Mouse (Mus musculus) hindbrain, embryonic 11.5 days (tissue): ENCODE results near the gene Ndst4. TPM values are rescaled to one million over a fixed set of nuclear protein-coding genes. Genes with fewer than 3 reads are reported as not detected.

Experiments
- ATAC-seq: fragments of 200-750 bp; cut with Nextera tagmentation; 2 replicates; pipeline ENCODE4 v1.8.0; 2017; ENCODE audit warnings: mild to moderate bottlenecking, moderate TSS enrichment, moderate library complexity; ENCODE audit not compliant: low FRiP score
- DNase-seq: peaks from one replicate; pipeline ENCODE4 v3.0.0-alpha.2; 2015; ENCODE audit warnings: low spot score
- H3K27ac ChIP-seq: fragments of 300-500 bp; sonication (generic); 2 replicates; pipeline ENCODE4 v1.5.1; 2014; ENCODE audit warnings: mild to moderate bottlenecking, low read depth, low read length
- H3K27me3 ChIP-seq: fragments of 300-500 bp; sonication (generic); 2 replicates; pipeline ENCODE4 v1.6.1; 2014; ENCODE audit warnings: mild to moderate bottlenecking, low read length, moderate library complexity, mixed read lengths; ENCODE audit not compliant: control insufficient read depth, insufficient read depth
- H3K36me3 ChIP-seq: fragments of 300-500 bp; sonication (generic); 2 replicates; pipeline ENCODE4 v1.6.1; 2014; ENCODE audit warnings: mild to moderate bottlenecking, low read length, moderate library complexity, mixed read lengths; ENCODE audit not compliant: control insufficient read depth, insufficient read depth
- H3K4me1 ChIP-seq: fragments of 300-500 bp; sonication (generic); replicated peaks from 2 replicates; pipeline ENCODE4 v1.6.1; 2014; ENCODE audit warnings: low read length, mixed read lengths; ENCODE audit not compliant: control insufficient read depth, insufficient read depth
- H3K4me2 ChIP-seq: fragments of 300-500 bp; sonication (generic); replicated peaks from 2 replicates; pipeline ENCODE4 v1.6.1; 2014; ENCODE audit warnings: mild to moderate bottlenecking, low read depth, low read length
- H3K4me3 ChIP-seq: fragments of 300-500 bp; sonication (generic); 2 replicates; pipeline ENCODE4 v1.5.1; 2014; ENCODE audit warnings: low read depth, low read length
- H3K9ac ChIP-seq: fragments of 300-500 bp; sonication (generic); 2 replicates; pipeline ENCODE4 v1.6.1; 2014; ENCODE audit warnings: low read depth, low read length
- H3K9me3 ChIP-seq: fragments of 300-500 bp; sonication (generic); 2 replicates; pipeline ENCODE4 v1.6.1; 2016; ENCODE audit warnings: low read length; ENCODE audit not compliant: control insufficient read depth
- WGBS: fragments of 180-500 bp; shearing (Covaris S2); extraction: QIAGEN DNeasy Blood & Tissue Kit; methylation state at CpG from one replicate; pipeline ENCODE4 v1.1.7; 2014; 5-methylcytosine and 5-hydroxymethylcytosine counted together
- polyA plus RNA-seq: library from polyadenylated mRNA; unstranded; fragments of >200 nt; fragmentation: Nextera tagmentation; extraction: Ambion mirVana; gene quantifications from 2 replicates; pipeline ENCODE4 v1.2.1, GENCODE M21; 2014

Gene Ndst4
- polyA plus RNA-seq, 1 experiment from 2014 or later: 1.6 TPM

DNA sequence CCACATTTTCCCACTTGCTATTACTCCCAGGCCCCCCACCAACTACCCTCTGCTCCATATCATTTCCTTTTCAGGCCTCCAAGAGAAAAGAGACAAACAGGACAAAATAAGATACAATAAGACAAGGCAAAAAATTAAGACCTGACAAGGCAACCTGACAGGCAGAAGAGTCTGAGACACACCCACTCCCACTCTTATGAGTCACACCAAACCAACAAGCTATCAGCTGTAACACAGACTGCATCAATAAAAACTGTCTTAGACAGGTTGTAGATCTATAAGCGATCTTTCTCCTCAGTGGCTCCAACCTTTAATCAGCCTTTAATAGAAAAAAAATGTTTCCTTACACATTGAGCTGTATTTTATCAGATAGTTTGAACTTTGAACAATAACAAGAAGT is 280.7 kb downstream of the Ndst4 start:
- DNase-seq (no peak), ATAC-seq (no peak)
- Histone ChIP-seq H3K4me2 (no peak overlapping the region), H3K4me1 (no peaks in the 10 kb centered on the region), H3K9me3 (no peaks in the 10 kb centered on the region), H3K36me3 (no peaks in the 10 kb centered on the region), H3K27me3 (no peaks in the 10 kb centered on the region), H3K4me3 (no peak overlapping the region), H3K9ac (no peak overlapping the region), H3K27ac (no peak overlapping the region)
- WGBS: 83% methylated on average over 1 of the region's 1 CpGs

DNA sequence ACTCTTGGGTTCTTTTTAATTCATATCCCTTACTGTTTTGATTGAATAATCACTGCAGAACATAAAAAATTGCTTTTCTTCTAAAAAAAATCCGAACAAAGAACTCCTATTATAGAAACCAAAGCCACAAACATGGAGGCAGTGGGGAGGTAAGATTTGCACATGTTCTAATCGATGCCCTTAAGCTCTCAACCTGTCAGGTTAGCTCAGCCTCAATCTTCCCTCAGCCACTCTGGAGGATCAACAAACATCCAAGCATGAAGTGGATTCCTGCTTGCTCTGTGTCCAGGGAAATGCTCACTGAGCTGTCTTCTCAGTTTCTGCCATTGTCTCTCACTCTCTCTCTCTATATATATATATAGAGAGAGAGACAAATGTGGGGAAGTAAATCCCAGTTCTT is 283.7 kb downstream of the Ndst4 start:
- no peaks in the 10 kb centered on the region for H3K9me3 ChIP-seq
- H3K4me1 ChIP-seq: no peaks in the 10 kb centered on the region
- no peak overlapping the region for H3K4me3 ChIP-seq
- no peak overlapping the region for H3K9ac ChIP-seq
- no peak for ATAC-seq
- no peaks in the 10 kb centered on the region for H3K27me3 ChIP-seq
- H3K4me2 ChIP-seq: no peak overlapping the region
- no peak overlapping the region for H3K27ac ChIP-seq
- DNase-seq: no peak
- WGBS: 69% methylated on average over 2 of the region's 2 CpGs
- no peaks in the 10 kb centered on the region for H3K36me3 ChIP-seq

DNA sequence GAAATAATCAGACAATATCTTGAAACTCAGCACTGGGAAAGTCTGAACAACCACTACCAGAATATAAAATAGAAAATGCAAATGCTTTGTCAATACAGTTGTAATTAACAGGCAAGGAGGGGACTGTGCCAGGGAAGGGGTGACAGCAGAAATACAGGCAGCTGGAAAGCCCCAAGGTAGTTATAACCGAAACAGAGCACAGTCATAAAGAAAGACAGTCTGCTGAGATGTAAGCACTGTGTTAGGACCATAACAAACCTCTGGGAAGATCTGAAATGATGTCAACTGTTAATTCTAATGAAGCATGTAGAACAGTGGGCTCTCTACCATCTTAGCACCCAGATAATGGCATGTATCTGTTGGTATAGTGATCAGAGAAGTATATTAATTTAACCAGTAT is 287.1 kb downstream of the Ndst4 start:
- Histone ChIP-seq H3K27me3 (no peaks in the 10 kb centered on the region), H3K4me2 (no peak overlapping the region), H3K9me3 (no peaks in the 10 kb centered on the region), H3K4me1 (no peaks in the 10 kb centered on the region), H3K27ac (no peak overlapping the region), H3K4me3 (no peak overlapping the region), H3K36me3 (no peaks in the 10 kb centered on the region), H3K9ac (no peak overlapping the region)
- ATAC-seq (no peak), DNase-seq (no peak)
- 89% methylated on average over 1 of the region's 1 CpGs for WGBS

DNA sequence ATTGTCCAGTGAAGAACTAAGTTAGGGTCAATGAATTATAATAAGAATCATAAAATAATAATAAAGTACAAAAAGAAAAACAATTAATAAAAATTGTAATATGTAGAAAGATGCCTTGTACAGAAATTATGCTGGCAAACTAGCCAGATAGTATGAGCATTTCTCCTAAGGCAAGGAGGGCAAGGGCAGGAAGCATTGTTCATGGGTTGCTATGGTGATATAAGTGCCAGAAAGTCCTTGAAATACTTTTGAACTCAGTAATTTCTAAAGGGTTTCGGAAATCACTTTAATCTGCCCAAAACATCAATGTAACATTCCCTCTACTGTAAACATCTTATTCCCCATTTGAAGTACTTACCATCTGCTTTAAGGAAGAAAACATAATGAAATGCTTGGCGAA is 319.1 kb downstream of the Ndst4 start:
- Histone ChIP-seq H3K4me1 (no peaks in the 10 kb centered on the region), H3K9ac (no peak overlapping the region), H3K36me3 (no peaks in the 10 kb centered on the region), H3K27ac (no peak overlapping the region), H3K9me3 (no peaks in the 10 kb centered on the region), H3K27me3 (no peaks in the 10 kb centered on the region), H3K4me3 (no peak overlapping the region), H3K4me2 (no peak overlapping the region)
- WGBS: 79% methylated on average over 2 of the region's 2 CpGs
- DNase-seq (no peak), ATAC-seq (no peak)

DNA sequence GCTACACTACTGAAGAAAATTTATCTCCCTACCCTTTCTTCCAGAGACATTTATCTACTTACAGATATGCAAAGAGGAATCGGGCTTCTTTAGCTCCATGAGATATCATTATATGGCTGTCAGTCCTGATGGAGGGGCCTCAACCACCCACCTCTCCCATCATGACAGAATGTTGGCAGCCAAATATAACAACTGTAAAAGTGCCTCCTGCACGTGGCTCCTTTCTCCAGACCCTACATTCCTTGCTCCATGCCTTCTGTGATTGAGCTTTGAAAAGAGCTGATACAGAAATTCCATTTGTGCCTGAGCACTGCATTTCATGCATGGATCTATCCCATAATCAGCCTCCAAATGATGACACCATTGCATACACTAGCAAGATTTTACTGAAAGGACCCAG is 331.1 kb downstream of the Ndst4 start:
- DNase-seq (no peak), ATAC-seq (no peak)
- Histone ChIP-seq H3K27ac (no peak overlapping the region), H3K4me1 (no peaks in the 10 kb centered on the region), H3K27me3 (no peaks in the 10 kb centered on the region), H3K4me3 (no peak overlapping the region), H3K9ac (no peak overlapping the region), H3K36me3 (no peaks in the 10 kb centered on the region), H3K4me2 (no peak overlapping the region), H3K9me3 (no peaks in the 10 kb centered on the region)
- 88% methylated on average over 2 of the region's 2 CpGs for WGBS

DNA sequence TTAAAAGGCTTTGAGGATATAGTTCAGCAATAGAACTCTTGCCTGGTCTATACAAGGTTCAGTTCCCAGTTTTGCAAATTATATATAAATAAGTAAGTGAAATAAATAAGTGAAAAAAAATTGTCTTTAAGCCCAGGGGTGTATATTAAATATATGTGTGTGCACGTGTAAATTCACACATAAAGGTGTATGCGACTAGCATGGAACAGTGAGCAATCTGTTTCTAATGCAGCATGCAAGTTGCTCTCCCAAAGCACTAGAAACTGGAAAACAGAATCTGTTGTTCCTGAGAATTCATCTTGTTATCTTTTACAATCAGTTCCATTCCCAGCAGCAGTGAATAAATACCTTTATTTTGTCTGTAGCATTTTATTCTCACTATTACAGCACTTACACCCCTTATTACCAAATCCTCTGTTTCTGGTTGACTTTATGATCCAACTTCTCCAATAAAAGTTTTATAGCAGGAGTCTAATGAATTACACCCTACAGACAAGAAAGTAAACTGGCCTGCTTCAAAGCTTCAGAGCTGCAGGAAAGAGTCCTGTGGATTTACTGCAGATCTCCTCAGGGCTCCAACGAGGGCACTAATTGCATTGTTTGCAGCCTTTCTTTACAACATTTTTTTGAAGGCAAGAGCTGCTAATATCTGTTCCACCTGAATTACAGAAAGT is 340.7 kb downstream of the Ndst4 start:
- no peaks in the 10 kb centered on the region for H3K9me3 ChIP-seq
- H3K36me3 ChIP-seq: no peaks in the 10 kb centered on the region
- WGBS: 83% methylated on average over 3 of the region's 3 CpGs
- ATAC-seq (no peak), DNase-seq (no peak)
- no peaks in the 10 kb centered on the region for H3K27me3 ChIP-seq
- H3K4me1 ChIP-seq: no peaks in the 10 kb centered on the region
- H3K4me2 ChIP-seq: no peak overlapping the region
- no peak overlapping the region for H3K9ac ChIP-seq
- no peak overlapping the region for H3K4me3 ChIP-seq
- no peak overlapping the region for H3K27ac ChIP-seq

DNA sequence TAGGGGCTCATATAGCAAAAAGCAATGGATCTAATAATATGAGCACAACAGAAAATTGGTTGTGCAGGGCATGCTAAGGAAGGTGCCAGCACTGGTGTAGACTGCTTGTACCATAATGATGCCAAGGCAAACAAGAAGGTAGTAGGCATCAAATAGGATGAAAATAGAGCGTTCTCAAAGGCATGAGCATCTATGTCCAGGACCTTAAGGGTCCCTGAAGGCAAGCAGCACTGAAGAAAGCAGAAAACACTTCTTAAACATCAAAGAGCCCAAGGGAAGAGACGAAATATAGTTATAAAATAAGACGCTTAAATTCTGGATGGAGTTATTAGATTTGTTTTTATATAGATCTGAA is 341.2 kb downstream of the Ndst4 start:
- no peak for DNase-seq
- H3K9ac ChIP-seq: no peak overlapping the region
- H3K36me3 ChIP-seq: no peaks in the 10 kb centered on the region
- H3K27ac ChIP-seq: no peak overlapping the region
- WGBS: 80% methylated on average over 3 of the region's 3 CpGs
- no peak overlapping the region for H3K4me3 ChIP-seq
- H3K4me2 ChIP-seq: no peak overlapping the region
- no peaks in the 10 kb centered on the region for H3K27me3 ChIP-seq
- no peak for ATAC-seq
- H3K9me3 ChIP-seq: no peaks in the 10 kb centered on the region
- no peaks in the 10 kb centered on the region for H3K4me1 ChIP-seq

DNA sequence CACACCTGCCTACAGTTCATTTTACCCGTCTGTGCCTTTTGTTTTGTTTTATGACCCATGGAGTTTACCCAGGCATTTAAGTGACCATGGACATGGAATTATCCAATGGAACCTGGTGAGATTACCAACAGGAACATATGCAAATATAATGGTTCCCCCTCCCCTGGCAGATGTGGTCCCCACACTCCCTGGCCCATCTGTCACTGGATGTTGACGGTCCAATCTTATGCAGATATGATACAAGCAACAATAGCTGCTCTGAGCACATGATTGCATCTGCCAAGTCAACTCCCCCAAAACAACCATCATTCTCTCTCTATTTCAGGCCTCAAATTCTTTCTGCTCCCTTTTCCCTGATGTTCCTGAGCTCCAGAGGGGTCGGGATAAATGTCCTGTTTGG is 342.5 kb downstream of the Ndst4 start:
- ATAC-seq (peak; percentile 83), DNase-seq (peak; percentile 4)
- Histone ChIP-seq H3K9ac (no peak overlapping the region), H3K4me2 (no peak overlapping the region), H3K27me3 (no peaks in the 10 kb centered on the region), H3K9me3 (no peaks in the 10 kb centered on the region), H3K36me3 (no peaks in the 10 kb centered on the region), H3K4me1 (no peaks in the 10 kb centered on the region), H3K4me3 (no peak overlapping the region), H3K27ac (no peak overlapping the region)
- 72% methylated on average over 3 of the region's 3 CpGs for WGBS

DNA sequence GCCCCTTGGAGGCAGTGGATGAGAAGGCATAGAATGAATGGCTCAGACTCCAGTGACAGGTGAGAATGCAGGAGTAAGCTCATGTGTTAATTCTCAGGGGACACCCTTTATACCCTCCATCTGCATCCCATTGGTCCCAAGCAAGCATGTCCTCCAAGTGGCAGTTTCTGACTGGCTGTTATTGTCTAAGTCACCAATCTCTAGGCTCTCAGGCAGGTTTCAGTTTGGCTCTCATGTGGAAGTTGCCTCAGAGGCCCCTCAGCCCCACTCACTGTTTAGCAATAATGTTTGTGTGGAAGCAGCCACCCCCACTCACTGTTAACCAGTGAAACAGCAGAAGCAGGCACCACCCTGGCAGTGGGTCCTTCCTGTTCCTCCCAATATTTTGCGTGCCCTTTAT is 353.0 kb downstream of the Ndst4 start:
- no peak overlapping the region for H3K4me3 ChIP-seq
- H3K27me3 ChIP-seq: no peaks in the 10 kb centered on the region
- no peak overlapping the region for H3K27ac ChIP-seq
- no peak overlapping the region for H3K9ac ChIP-seq
- 81% methylated on average over 1 of the region's 1 CpGs for WGBS
- no peak overlapping the region for H3K4me2 ChIP-seq
- no peaks in the 10 kb centered on the region for H3K36me3 ChIP-seq
- H3K4me1 ChIP-seq: no peaks in the 10 kb centered on the region
- ATAC-seq (no peak), DNase-seq (no peak)
- H3K9me3 ChIP-seq: no peaks in the 10 kb centered on the region
